In genomic region chr7:92520820-92521219, GRCm38 (mm10) we compare ENCODE assay signal across 8 mouse cellular contexts. TPM values are rescaled to one million over a fixed set of nuclear protein-coding genes. Genes with fewer than 3 reads are reported as not detected.
A peak's percentile ranks its signal among the peaks of the same experiment; 100 is the strongest.
DNase-seq lines count a peak whose midpoint lies in the region; ATAC-seq and TF ChIP-seq lines count a peak whose summit lies in the region.

No protein-coding gene starts in this region.

- no peak overlapping the region for H3K27ac ChIP-seq in forebrain, embryonic 10.5 days
- no peak overlapping the region for H3K27ac ChIP-seq in forebrain, embryonic 12.5 days
- H3K27ac ChIP-seq in limb, embryonic 14.5 days (replicated peaks; ENCODE audit: low read depth, low read length): no peak overlapping the region
- H3K27ac ChIP-seq in limb, embryonic 10.5 days: no peak overlapping the region

- DNase-seq in forebrain, embryonic 10.5 days (ENCODE audit: extremely low spot score, low spot score): peak; percentile 15
- peak; percentile 11 for DNase-seq in limb, embryonic 14.5 days (ENCODE audit: low spot score)
- no peak for DNase-seq in limb, embryonic 10.5 days (ENCODE audit: low spot score)
- peak; percentile 57 for DNase-seq in adrenal gland, adult 2 months
- DNase-seq in embryo, embryonic 10 days (ENCODE audit: low spot score): peak; percentile 20
- DNase-seq in layer of hippocampus, adult 9-11 months: peak; percentile 7

- ATAC-seq in forebrain, embryonic 12.5 days (ENCODE audit: low FRiP score): no peak
- ATAC-seq in limb, embryonic 14.5 days (ENCODE audit: low FRiP score, low read depth): no peak
- no peak for ATAC-seq in erythroblast, adult 5-6 weeks (replicated peaks; ENCODE audit: low FRiP score, poor library complexity, severe bottlenecking)

- 33% methylated on average over 4 of the region's 4 CpGs for WGBS in forebrain, embryonic 10.5 days
- 28% methylated on average over 4 of the region's 4 CpGs for WGBS in forebrain, embryonic 12.5 days
- WGBS in limb, embryonic 14.5 days: 45% methylated on average over 4 of the region's 4 CpGs
- 49% methylated on average over 4 of the region's 4 CpGs for WGBS in limb, embryonic 10.5 days

- no peaks in the 10 kb centered on the region for H3K4me1 ChIP-seq in forebrain, embryonic 10.5 days
- H3K4me1 ChIP-seq in forebrain, embryonic 12.5 days: no peaks in the 10 kb centered on the region
- no peaks in the 10 kb centered on the region for H3K4me1 ChIP-seq in limb, embryonic 14.5 days (ENCODE audit: control insufficient read depth, insufficient read depth, low read length)
- no peaks in the 10 kb centered on the region for H3K4me1 ChIP-seq in limb, embryonic 10.5 days

- H3K36me3 ChIP-seq in forebrain, embryonic 10.5 days (replicated peaks): no peaks in the 10 kb centered on the region
- H3K36me3 ChIP-seq in forebrain, embryonic 12.5 days (replicated peaks): no peaks in the 10 kb centered on the region
- H3K36me3 ChIP-seq in limb, embryonic 14.5 days (ENCODE audit: control insufficient read depth, insufficient read depth, low read length): no peaks in the 10 kb centered on the region
- no peaks in the 10 kb centered on the region for H3K36me3 ChIP-seq in limb, embryonic 10.5 days

- no peak overlapping the region for H3K4me3 ChIP-seq in forebrain, embryonic 10.5 days
- H3K4me3 ChIP-seq in forebrain, embryonic 12.5 days (replicated peaks): no peak overlapping the region
- no peak overlapping the region for H3K4me3 ChIP-seq in limb, embryonic 14.5 days (replicated peaks; ENCODE audit: low read length)
- no peak overlapping the region for H3K4me3 ChIP-seq in limb, embryonic 10.5 days

- H3K27me3 ChIP-seq in forebrain, embryonic 10.5 days (ENCODE audit: poor library complexity, severe bottlenecking): no peaks in the 10 kb centered on the region
- no peaks in the 10 kb centered on the region for H3K27me3 ChIP-seq in forebrain, embryonic 12.5 days
- no peaks in the 10 kb centered on the region for H3K27me3 ChIP-seq in limb, embryonic 14.5 days (ENCODE audit: control insufficient read depth, insufficient read depth, low read length)
- H3K27me3 ChIP-seq in limb, embryonic 10.5 days (ENCODE audit: low read depth, poor library complexity, severe bottlenecking): no peaks in the 10 kb centered on the region

- no peak for TF ChIP-seq POLR2A in limb, embryonic 14.5 days (IDR thresholded peaks at IDR 0.05; ENCODE audit: borderline replicate concordance, extremely low read depth, insufficient read depth, insufficient read length)

- H3K4me2 ChIP-seq in forebrain, embryonic 12.5 days: no peak overlapping the region
- H3K4me2 ChIP-seq in limb, embryonic 14.5 days (replicated peaks; ENCODE audit: low read depth, low read length, severe bottlenecking): no peak overlapping the region

- no peaks in the 10 kb centered on the region for H3K9me3 ChIP-seq in forebrain, embryonic 10.5 days
- H3K9me3 ChIP-seq in forebrain, embryonic 12.5 days: no peaks in the 10 kb centered on the region
- H3K9me3 ChIP-seq in limb, embryonic 14.5 days (ENCODE audit: control insufficient read depth, low read length): no peaks in the 10 kb centered on the region
- no peaks in the 10 kb centered on the region for H3K9me3 ChIP-seq in limb, embryonic 10.5 days (replicated peaks)

- H3K9ac ChIP-seq in forebrain, embryonic 12.5 days: no peak overlapping the region
- H3K9ac ChIP-seq in limb, embryonic 14.5 days (ENCODE audit: low read depth, low read length, severe bottlenecking): no peak overlapping the region

RNA-seq across cellular contexts. Expression of gene Ccdc90b, which starts 40.1 kb away (rescaled TPM):
- 63.2 and 65.2 TPM in 2 replicates for polyA plus RNA-seq in forebrain, embryonic 10.5 days (2016; fragmentation: Nextera tagmentation; extraction: Ambion mirVana)
- polyA plus RNA-seq in forebrain, embryonic 12.5 days (2016; fragmentation: Nextera tagmentation; extraction: Ambion mirVana): 75.3 and 77.7 TPM in 2 replicates
- polyA plus RNA-seq in limb, embryonic 14.5 days (2012; rRNA removed): 30.7 and 35.6 TPM in 2 replicates
- 51.3 and 54.0 TPM in 2 replicates for polyA plus RNA-seq in limb, embryonic 14.5 days (2014; fragmentation: Nextera tagmentation; extraction: Ambion mirVana)
- polyA plus RNA-seq in limb, embryonic 10.5 days (2016; fragmentation: Nextera tagmentation; extraction: Ambion mirVana): 47.5 and 49.1 TPM in 2 replicates
- total RNA-seq in adrenal gland, adult 2 months (2021): 10 to 100 TPM; 43.7 to 48.8 TPM
- polyA plus RNA-seq in adrenal gland, adult 2 months (2012; rRNA removed): 4.6 and 5.1 TPM in 2 replicates
- total RNA-seq in erythroblast, adult 5-6 weeks (2015; ENCODE audit: low replicate concordance): 6.0 and 12.1 TPM in 2 replicates
- 6.8 and 8.9 TPM in 2 replicates for total RNA-seq in erythroblast, adult 5-6 weeks (2017; ENCODE audit: low replicate concordance)
